Mouse (Mus musculus) hindbrain, embryonic 13.5 days (tissue): ENCODE results near the gene Olfr9. TPM values are rescaled to one million over a fixed set of nuclear protein-coding genes. Genes with fewer than 3 reads are reported as not detected.

Experiments used
- ATAC-seq: fragments of 200-750 bp; cut with Nextera tagmentation; 2 replicates; pipeline ENCODE4 v1.8.0; 2017; ENCODE audit warnings: moderate TSS enrichment; ENCODE audit not compliant: low FRiP score
- H3K27ac ChIP-seq: fragments of 300-500 bp; sonication (generic); 2 replicates; pipeline ENCODE4 v1.5.1; 2015; ENCODE audit warnings: inconsistent platforms, mild to moderate bottlenecking, moderate library complexity
- H3K27me3 ChIP-seq: fragments of 300-500 bp; sonication (generic); 2 replicates; pipeline ENCODE4 v1.6.1; 2015; ENCODE audit warnings: mild to moderate bottlenecking, inconsistent platforms
- H3K36me3 ChIP-seq: fragments of 300-500 bp; sonication (generic); 2 replicates; pipeline ENCODE4 v1.6.1; 2015; ENCODE audit warnings: mild to moderate bottlenecking, inconsistent platforms
- H3K4me1 ChIP-seq: fragments of 300-500 bp; sonication (generic); replicated peaks from 2 replicates; pipeline ENCODE4 v1.6.1; 2015; ENCODE audit warnings: inconsistent platforms
- H3K4me2 ChIP-seq: fragments of 300-500 bp; sonication (generic); 2 replicates; pipeline ENCODE4 v1.6.1; 2015; ENCODE audit warnings: inconsistent platforms, mild to moderate bottlenecking, moderate library complexity
- H3K4me3 ChIP-seq: fragments of 300-500 bp; sonication (generic); 2 replicates; pipeline ENCODE4 v1.5.1; 2015; ENCODE audit warnings: mild to moderate bottlenecking, inconsistent platforms
- H3K9ac ChIP-seq: fragments of 300-500 bp; sonication (generic); 2 replicates; pipeline ENCODE4 v1.6.1; 2015; ENCODE audit warnings: mild to moderate bottlenecking, inconsistent platforms
- H3K9me3 ChIP-seq: fragments of 300-500 bp; sonication (generic); 2 replicates; pipeline ENCODE4 v1.6.1; 2016; ENCODE audit warnings: inconsistent platforms
- WGBS: fragments of 180-500 bp; shearing (Covaris S2); methylation state at CpG from one replicate; pipeline ENCODE4 v1.1.7; 2015; 5-methylcytosine and 5-hydroxymethylcytosine counted together
- polyA plus RNA-seq: library from polyadenylated mRNA; unstranded; fragments of >200 nt; fragmentation: Nextera tagmentation; extraction: Ambion mirVana; gene quantifications from 2 replicates; pipeline ENCODE4 v1.2.1, GENCODE M21; 2015

Gene Olfr9
- polyA plus RNA-seq, 1 experiment from 2014 or later, result not detected

DNA sequence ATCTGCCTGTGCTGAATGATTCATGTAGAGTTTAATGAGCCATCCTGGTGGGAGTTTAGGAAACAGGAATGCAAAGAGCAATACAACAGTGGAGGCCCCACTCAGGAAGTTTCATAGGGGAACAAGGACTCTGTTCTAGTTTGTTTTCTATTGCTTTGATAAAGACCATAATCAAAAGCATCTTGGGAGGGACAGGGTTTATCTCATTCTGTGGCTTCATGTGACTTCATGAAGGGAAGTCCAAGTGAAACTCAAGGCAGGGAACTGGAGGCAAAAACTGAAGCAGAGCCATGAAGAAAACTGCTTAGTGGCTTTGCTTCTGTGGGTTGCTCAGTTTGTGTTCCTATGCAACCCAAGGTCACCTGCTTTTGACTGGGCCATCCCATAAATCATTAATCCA is 25.2 kb downstream of the Olfr9 start:
- H3K36me3 ChIP-seq, result no peaks in the 10 kb centered on the region
- no peak overlapping the region for H3K4me3 ChIP-seq
- no peaks in the 10 kb centered on the region for H3K9me3 ChIP-seq
- H3K4me2 ChIP-seq, result no peak overlapping the region
- no peak overlapping the region for H3K27ac ChIP-seq
- no peak overlapping the region for H3K9ac ChIP-seq
- H3K4me1 ChIP-seq, result no peaks in the 10 kb centered on the region
- no peaks in the 10 kb centered on the region for H3K27me3 ChIP-seq
- ATAC-seq, result no peak

- Histone ChIP-seq H3K9me3 (no peaks in the 10 kb centered on the region), H3K4me2 (no peak overlapping the region), H3K27ac (no peak overlapping the region), H3K27me3 (no peaks in the 10 kb centered on the region), H3K4me1 (no peaks in the 10 kb centered on the region), H3K36me3 (no peaks in the 10 kb centered on the region), H3K4me3 (no peak overlapping the region), H3K9ac (no peak overlapping the region)
- no peak for ATAC-seq
Measured at GRCm38 (mm10) chr10:129023319-129023718, 34.1 kb downstream of the Olfr9 start.

DNA sequence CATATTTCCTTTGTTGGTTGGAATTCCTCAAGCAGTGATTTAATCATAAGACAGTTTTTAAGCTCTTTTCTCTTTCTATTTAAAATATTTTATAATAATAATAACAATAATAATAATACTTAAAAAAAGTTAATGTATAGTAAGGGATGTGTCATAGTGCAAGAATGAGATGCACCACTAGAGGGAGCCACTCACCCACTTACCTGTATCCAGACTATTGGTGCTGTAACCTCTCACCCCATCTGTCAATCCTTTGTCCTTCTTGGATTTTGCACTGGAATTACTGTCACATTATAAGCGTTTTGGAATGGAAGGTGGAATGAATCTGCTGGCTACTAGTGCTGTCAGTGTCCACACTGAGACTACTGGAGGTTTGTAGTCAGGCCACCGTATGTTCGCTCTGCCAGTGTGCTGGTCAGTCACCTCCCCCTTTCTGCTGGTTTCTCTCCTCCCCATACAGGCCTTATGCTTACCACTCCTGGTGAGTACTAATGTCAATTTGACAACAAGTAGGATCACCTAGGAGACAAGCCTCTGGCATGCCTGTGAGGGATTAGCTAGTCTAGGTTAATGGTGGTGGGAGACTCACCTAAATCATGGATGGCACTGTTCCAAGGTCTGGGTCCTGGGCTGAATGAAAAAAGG is 36.9 kb downstream of the Olfr9 start:
- Histone ChIP-seq H3K9me3 (no peaks in the 10 kb centered on the region), H3K27ac (no peak overlapping the region), H3K9ac (no peak overlapping the region), H3K4me3 (no peak overlapping the region), H3K4me2 (no peak overlapping the region), H3K36me3 (no peaks in the 10 kb centered on the region), H3K27me3 (no peaks in the 10 kb centered on the region), H3K4me1 (no peaks in the 10 kb centered on the region)
- ATAC-seq, result peak; percentile 80
- WGBS, result 63% methylated on average over 3 of the region's 3 CpGs

DNA sequence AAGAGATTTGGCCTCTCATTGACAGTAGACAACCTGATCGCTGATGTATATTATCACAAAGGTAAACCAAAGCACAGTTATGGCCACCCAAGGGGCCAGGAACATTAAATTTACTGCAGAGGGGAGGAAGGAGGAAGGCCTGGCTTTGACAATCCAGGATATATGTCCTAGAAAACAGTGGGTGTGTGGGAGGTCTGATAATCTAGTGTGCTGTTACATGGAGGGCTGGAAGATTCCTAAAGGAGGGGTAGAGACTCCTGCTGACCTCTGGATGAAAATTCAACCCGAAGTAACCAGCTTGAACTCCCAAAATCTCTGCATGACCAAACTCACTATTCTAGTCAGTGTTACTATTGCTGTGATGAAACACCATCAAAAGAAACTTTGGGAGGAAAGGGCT is 39.1 kb downstream of the Olfr9 start:
- H3K27me3 ChIP-seq, result no peaks in the 10 kb centered on the region
- ATAC-seq, result no peak
- H3K27ac ChIP-seq, result no peak overlapping the region
- WGBS, result 85% methylated on average over 2 of the region's 2 CpGs
- H3K4me3 ChIP-seq, result no peak overlapping the region
- H3K9ac ChIP-seq, result no peak overlapping the region
- H3K4me2 ChIP-seq, result no peak overlapping the region
- H3K9me3 ChIP-seq, result no peaks in the 10 kb centered on the region
- H3K36me3 ChIP-seq, result no peaks in the 10 kb centered on the region
- no peaks in the 10 kb centered on the region for H3K4me1 ChIP-seq

GRCm38 (mm10) chr10:129039796-129040195 is 50.6 kb downstream of the Olfr9 start, which contains the start of gene Olfr764-ps1:
TSS of gene Olfr764-ps1 (minus strand) at chr10:129039896.
- H3K27me3 ChIP-seq, result no peaks in the 10 kb centered on the region
- 89% methylated on average over 3 of the region's 3 CpGs for WGBS
- H3K27ac ChIP-seq, result no peak within 1 kb of the TSS
- H3K9me3 ChIP-seq, result no peaks in the 10 kb centered on the region
- no peaks in the 10 kb centered on the region for H3K4me1 ChIP-seq
- no peak within 1 kb of the TSS for H3K4me3 ChIP-seq
- no peak within 1 kb of the TSS for H3K4me2 ChIP-seq
- no peaks in the 10 kb centered on the region for H3K36me3 ChIP-seq
- no peak for ATAC-seq
- H3K9ac ChIP-seq, result no peak within 1 kb of the TSS

Other genes with a start within 250 kb of the Olfr9 start
- gene Dgka, start 244.6 kb upstream of the Olfr9 start, polyA plus RNA-seq, result 6.5 and 7.0 TPM in 2 replicates
- gene Pym1, start 241.5 kb upstream of the Olfr9 start, polyA plus RNA-seq, result 46.5 and 50.0 TPM in 2 replicates
- 0.51 and 0.71 TPM in 2 replicates for gene Mmp19, start 198.5 kb upstream of the Olfr9 start, polyA plus RNA-seq
- gene Dnajc14, start 185.4 kb upstream of the Olfr9 start, polyA plus RNA-seq, result 57.5 and 59.5 TPM in 2 replicates
- 17.9 and 18.8 TPM in 2 replicates for gene Tmem198b, start 185.1 kb upstream of the Olfr9 start, polyA plus RNA-seq
- 185 and 190 TPM in 2 replicates for gene Sarnp, start 172.1 kb upstream of the Olfr9 start, polyA plus RNA-seq
- 30.2 and 34.4 TPM in 2 replicates for gene Ormdl2, start 167.8 kb upstream of the Olfr9 start, polyA plus RNA-seq
- gene Gdf11, start 97.7 kb upstream of the Olfr9 start, polyA plus RNA-seq, result 10.2 and 10.3 TPM in 2 replicates
- gene Cd63, start 88.4 kb upstream of the Olfr9 start, polyA plus RNA-seq, result 198 and 229 TPM in 2 replicates
- gene Rdh5, start 66.5 kb upstream of the Olfr9 start, polyA plus RNA-seq, result 16.6 and 19.3 TPM in 2 replicates
- gene Bloc1s1, start 65.4 kb upstream of the Olfr9 start, polyA plus RNA-seq, result 281 and 286 TPM in 2 replicates
- gene Itga7, start 55.6 kb upstream of the Olfr9 start, polyA plus RNA-seq, result 5.2 and 6.3 TPM in 2 replicates
- not detected in 2 replicates for gene Mettl7b, start 28.4 kb upstream of the Olfr9 start, polyA plus RNA-seq
- gene Olfr763, start 21.4 kb downstream of the Olfr9 start, polyA plus RNA-seq, result not detected in 2 replicates
- not detected in 2 replicates for gene Olfr764-ps1, start 50.5 kb downstream of the Olfr9 start, polyA plus RNA-seq
- not detected in 2 replicates for gene Olfr765, start 60.6 kb downstream of the Olfr9 start, polyA plus RNA-seq
- not detected in 2 replicates for gene Olfr766-ps1, start 79.5 kb downstream of the Olfr9 start, polyA plus RNA-seq
- not detected in 2 replicates for gene Olfr767, start 93.5 kb downstream of the Olfr9 start, polyA plus RNA-seq
- not detected in 2 replicates for gene Olfr768, start 109.9 kb downstream of the Olfr9 start, polyA plus RNA-seq
- gene Olfr769, start 128.4 kb downstream of the Olfr9 start, polyA plus RNA-seq, result not detected in 2 replicates
- not detected in 2 replicates for gene Olfr770, start 149.6 kb downstream of the Olfr9 start, polyA plus RNA-seq
- not detected in 2 replicates for gene Olfr771, start 175.3 kb downstream of the Olfr9 start, polyA plus RNA-seq
- not detected in 2 replicates for gene Olfr772, start 188.5 kb downstream of the Olfr9 start, polyA plus RNA-seq
- not detected in 2 replicates for gene Olfr773, start 198.0 kb downstream of the Olfr9 start, polyA plus RNA-seq
- gene Olfr774, start 246.8 kb downstream of the Olfr9 start, polyA plus RNA-seq, result not detected in 2 replicates